Mouse (Mus musculus): ENCODE measurements around the gene Rnf111. TPM values are rescaled to one million over a fixed set of nuclear protein-coding genes. Genes with fewer than 3 reads are reported as not detected.

Gene Rnf111
- polyA plus RNA-seq, 1 experiment from 2014 or later, result 13.1 TPM

DNA sequence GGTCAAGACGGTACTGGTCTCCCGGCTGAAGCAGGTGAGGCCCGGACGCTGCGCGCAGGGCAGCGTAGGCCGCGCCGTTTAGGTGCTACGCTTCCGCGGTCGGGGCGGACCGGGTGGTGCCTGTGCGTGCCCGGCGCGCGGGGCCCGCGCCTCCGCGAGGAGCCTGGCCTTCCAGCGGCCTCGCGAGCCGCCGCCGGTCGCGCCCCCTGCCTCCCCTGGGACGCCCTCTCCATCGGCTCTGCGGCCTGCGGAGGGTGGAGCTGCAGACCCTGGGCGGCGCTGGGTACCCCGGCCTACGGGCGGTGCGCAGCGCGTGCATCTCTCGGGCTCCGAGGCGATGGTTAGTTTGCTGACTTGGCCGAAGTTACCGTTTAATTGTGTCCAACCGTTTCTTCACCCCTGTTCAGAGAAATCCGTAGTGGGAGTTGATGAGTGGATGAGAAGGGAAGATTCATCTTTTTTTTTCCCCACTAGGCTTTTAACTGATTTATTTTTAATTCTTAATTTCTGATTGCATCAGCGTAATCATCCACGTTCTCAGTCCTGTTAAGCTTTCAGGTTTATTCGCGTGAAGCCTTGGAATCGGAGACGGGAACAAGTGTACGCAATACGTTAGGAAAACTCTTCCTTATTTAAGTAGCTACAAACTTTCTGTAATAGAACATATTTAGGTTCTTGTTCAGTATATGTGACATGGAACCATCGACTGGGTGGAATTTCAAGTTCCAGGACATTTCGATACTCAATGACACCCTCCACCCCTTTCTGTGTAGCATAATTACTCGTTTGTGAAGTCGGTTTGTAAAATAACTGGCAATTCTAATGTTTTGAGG lies 39.7 kb upstream of the Rnf111 start:
- WGBS, result under 1% methylated on average over 64 of the region's 64 CpGs
- TF ChIP-seq CTCF (IDR thresholded peaks at IDR 0.05; ENCODE audit: low read depth), result no peak; the same call in 1 of the 2 replicates
- ATAC-seq, result peak; percentile 75

DNA sequence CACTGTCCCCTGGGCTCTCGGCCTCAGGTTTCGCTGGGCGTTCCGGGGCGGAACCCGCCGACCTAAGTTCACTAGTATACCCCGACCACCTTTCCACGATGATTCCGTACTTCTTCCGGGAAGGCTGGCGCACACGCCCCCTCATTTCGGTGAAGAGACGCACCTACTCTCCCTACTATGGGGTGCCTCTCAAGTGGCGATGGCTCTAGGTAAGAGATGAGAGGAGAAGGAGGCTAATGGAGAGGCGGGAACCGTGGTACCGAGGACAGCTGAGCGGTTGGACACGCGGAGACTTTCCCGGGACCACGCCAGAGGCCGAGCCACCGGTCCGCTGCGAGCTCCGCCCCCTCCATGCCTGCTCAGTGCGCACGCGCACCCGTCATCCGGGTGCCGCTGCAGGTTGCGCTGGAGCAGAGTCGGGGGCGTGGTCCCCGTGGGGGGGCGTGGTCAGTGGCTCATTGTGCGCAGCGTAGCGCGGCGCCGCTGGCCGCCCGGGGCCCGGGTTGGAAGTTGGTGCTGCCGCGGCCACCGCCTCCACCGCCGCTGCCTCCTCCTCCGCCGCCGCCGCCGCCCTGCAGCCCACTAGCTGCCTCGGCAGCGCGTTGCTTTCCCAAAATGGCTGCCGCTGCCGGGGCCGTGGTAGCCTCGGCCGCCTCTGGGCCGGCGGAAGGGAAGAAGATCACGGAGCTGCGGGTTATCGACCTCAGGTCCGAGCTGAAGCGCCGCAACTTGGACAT lies 38.9 kb upstream of the Rnf111 start, which contains the start of gene Sltm:
TSS of gene Sltm (plus strand) at position 450 of the 737 bp plus-strand sequence.
- Histone ChIP-seq H3K27ac (ENCODE audit: low read depth, low read length) (peak within 1 kb of the TSS; percentile 97), H3K4me3 (ENCODE audit: low read depth, low read length) (peak within 1 kb of the TSS; percentile 77), H3K4me1 (replicated peaks; ENCODE audit: control insufficient read depth, insufficient read depth, low read length) (no peaks in the 10 kb centered on the region; the same call in 1 of the 2 replicates), H3K9ac (ENCODE audit: low read depth, low read length) (peak within 1 kb of the TSS; percentile 92), H3K36me3 (ENCODE audit: control insufficient read depth, insufficient read depth) (no peaks in the 10 kb centered on the region; the same call in 1 of the 2 replicates), H3K9me3 (ENCODE audit: control insufficient read depth) (no peaks in the 10 kb centered on the region), H3K27me3 (replicated peaks; ENCODE audit: control insufficient read depth, insufficient read depth, low read length) (no peaks in the 10 kb centered on the region), H3K4me2 (replicated peaks; ENCODE audit: low read depth) (peak within 1 kb of the TSS; percentile 96)
- under 1% methylated on average over 72 of the region's 75 CpGs for WGBS
- ATAC-seq, result peak; percentile 97
- peak; percentile 2; the same call in 1 of the 2 replicates for TF ChIP-seq CTCF (IDR thresholded peaks at IDR 0.05; ENCODE audit: low read depth)

More for the DNA sequence above, 39.7 kb upstream of the Rnf111 start:
- H3K4me2 ChIP-seq (replicated peaks; ENCODE audit: low read depth), result peak overlapping the region; percentile 96
- peaks cover 5% of the 10 kb centered on the region for H3K36me3 ChIP-seq (ENCODE audit: control insufficient read depth, insufficient read depth)
- no peaks in the 10 kb centered on the region for H3K27me3 ChIP-seq (replicated peaks; ENCODE audit: control insufficient read depth, insufficient read depth, low read length)
- H3K9me3 ChIP-seq (ENCODE audit: control insufficient read depth), result no peaks in the 10 kb centered on the region
- H3K4me3 ChIP-seq (ENCODE audit: low read depth, low read length), result peak overlapping the region; percentile 77
- peak overlapping the region; percentile 92 for H3K9ac ChIP-seq (ENCODE audit: low read depth, low read length)
- H3K27ac ChIP-seq (ENCODE audit: low read depth, low read length), result peak overlapping the region; percentile 97
- no peaks in the 10 kb centered on the region; the same call in 1 of the 2 replicates for H3K4me1 ChIP-seq (replicated peaks; ENCODE audit: control insufficient read depth, insufficient read depth, low read length)

DNA sequence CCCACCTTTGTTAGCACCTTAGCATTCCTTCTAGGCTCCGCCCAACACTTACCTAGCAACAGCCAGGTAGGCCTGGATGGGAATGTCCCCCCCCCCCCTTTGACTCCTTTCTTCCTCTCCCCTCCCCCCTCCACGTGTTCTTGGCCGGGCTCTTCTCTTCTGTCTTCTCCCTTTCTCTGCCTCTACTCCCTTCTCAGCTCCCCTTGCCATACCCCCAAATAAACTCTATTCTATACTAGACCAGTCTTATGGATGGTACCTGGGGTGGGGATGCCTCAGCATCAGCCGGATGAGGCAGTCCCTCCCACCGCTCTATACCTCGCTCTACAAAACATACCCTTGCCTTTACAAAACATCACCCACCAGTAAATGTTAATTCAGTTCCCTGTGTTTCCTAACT lies 38.1 kb upstream of the Rnf111 start:
- TF ChIP-seq CTCF (IDR thresholded peaks at IDR 0.05; ENCODE audit: low read depth), result no peak
- WGBS, result 4% methylated on average over 6 of the region's 6 CpGs
- no peaks in the 10 kb centered on the region for H3K9me3 ChIP-seq (ENCODE audit: control insufficient read depth)
- no peak for ATAC-seq
- H3K27me3 ChIP-seq (replicated peaks; ENCODE audit: control insufficient read depth, insufficient read depth, low read length), result no peaks in the 10 kb centered on the region
- H3K9ac ChIP-seq (ENCODE audit: low read depth, low read length), result no peak overlapping the region; the same call in 1 of the 2 replicates
- no peak overlapping the region for H3K27ac ChIP-seq (ENCODE audit: low read depth, low read length)
- no peaks in the 10 kb centered on the region for H3K36me3 ChIP-seq (ENCODE audit: control insufficient read depth, insufficient read depth)
- H3K4me3 ChIP-seq (ENCODE audit: low read depth, low read length), result peak overlapping the region; percentile 77
- peak overlapping the region; percentile 96 for H3K4me2 ChIP-seq (replicated peaks; ENCODE audit: low read depth)
- no peaks in the 10 kb centered on the region; the same call in 1 of the 2 replicates for H3K4me1 ChIP-seq (replicated peaks; ENCODE audit: control insufficient read depth, insufficient read depth, low read length)

DNA sequence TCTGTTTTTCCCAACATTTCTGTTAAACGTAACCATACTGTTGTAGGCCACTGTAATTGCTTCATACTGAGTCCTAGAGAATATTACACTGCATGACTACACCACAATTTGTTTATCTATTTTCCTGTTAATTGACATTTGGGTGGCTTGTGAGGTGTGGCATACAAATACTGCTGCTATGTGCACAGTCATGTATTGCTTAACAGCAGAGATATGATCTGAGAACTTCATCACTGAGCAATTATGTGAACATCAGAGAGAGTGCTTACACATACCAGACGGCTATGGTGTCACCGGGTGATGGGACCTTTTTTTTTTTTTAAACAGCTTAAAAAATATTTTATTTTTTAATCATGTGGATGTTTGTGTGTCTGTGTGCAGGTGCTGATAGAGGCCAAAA lies 29.8 kb upstream of the Rnf111 start:
- Histone ChIP-seq H3K4me1 (replicated peaks; ENCODE audit: control insufficient read depth, insufficient read depth, low read length) (no peaks in the 10 kb centered on the region), H3K36me3 (ENCODE audit: control insufficient read depth, insufficient read depth) (no peaks in the 10 kb centered on the region), H3K27ac (ENCODE audit: low read depth, low read length) (no peak overlapping the region), H3K9ac (ENCODE audit: low read depth, low read length) (no peak overlapping the region), H3K27me3 (replicated peaks; ENCODE audit: control insufficient read depth, insufficient read depth, low read length) (no peaks in the 10 kb centered on the region), H3K9me3 (ENCODE audit: control insufficient read depth) (no peaks in the 10 kb centered on the region), H3K4me3 (ENCODE audit: low read depth, low read length) (no peak overlapping the region), H3K4me2 (replicated peaks; ENCODE audit: low read depth) (no peak overlapping the region)
- TF ChIP-seq CTCF (IDR thresholded peaks at IDR 0.05; ENCODE audit: low read depth), result no peak
- peak; percentile 56 for ATAC-seq
- 47% methylated on average over 3 of the region's 3 CpGs for WGBS

DNA sequence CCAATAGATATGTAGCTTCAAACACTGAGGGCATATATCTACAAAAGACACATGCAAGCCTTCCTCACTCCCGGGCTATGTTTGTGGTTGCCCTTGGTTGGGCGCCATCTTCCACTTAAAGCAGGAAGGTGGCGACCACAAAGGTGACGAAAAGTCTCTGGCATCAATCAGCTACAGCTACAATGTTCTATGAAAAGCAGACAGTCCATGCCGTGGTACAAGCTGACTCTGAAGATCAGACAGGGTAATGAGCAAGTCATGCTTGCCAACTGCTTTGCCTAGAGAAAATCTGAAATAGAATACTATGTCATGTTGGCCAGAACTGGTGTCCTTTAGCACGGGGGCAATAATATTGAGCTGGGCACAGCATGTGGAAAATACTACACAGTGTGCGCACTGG lies 20.8 kb upstream of the Rnf111 start:
- H3K27ac ChIP-seq (ENCODE audit: low read depth, low read length), result no peak overlapping the region
- H3K27me3 ChIP-seq (replicated peaks; ENCODE audit: control insufficient read depth, insufficient read depth, low read length), result no peaks in the 10 kb centered on the region
- ATAC-seq, result no peak
- H3K36me3 ChIP-seq (ENCODE audit: control insufficient read depth, insufficient read depth), result no peaks in the 10 kb centered on the region
- no peaks in the 10 kb centered on the region for H3K4me1 ChIP-seq (replicated peaks; ENCODE audit: control insufficient read depth, insufficient read depth, low read length)
- no peak overlapping the region for H3K4me2 ChIP-seq (replicated peaks; ENCODE audit: low read depth)
- no peaks in the 10 kb centered on the region for H3K9me3 ChIP-seq (ENCODE audit: control insufficient read depth)
- TF ChIP-seq CTCF (IDR thresholded peaks at IDR 0.05; ENCODE audit: low read depth), result no peak
- no peak overlapping the region for H3K9ac ChIP-seq (ENCODE audit: low read depth, low read length)
- H3K4me3 ChIP-seq (ENCODE audit: low read depth, low read length), result no peak overlapping the region
- WGBS, result 88% methylated on average over 7 of the region's 7 CpGs

DNA sequence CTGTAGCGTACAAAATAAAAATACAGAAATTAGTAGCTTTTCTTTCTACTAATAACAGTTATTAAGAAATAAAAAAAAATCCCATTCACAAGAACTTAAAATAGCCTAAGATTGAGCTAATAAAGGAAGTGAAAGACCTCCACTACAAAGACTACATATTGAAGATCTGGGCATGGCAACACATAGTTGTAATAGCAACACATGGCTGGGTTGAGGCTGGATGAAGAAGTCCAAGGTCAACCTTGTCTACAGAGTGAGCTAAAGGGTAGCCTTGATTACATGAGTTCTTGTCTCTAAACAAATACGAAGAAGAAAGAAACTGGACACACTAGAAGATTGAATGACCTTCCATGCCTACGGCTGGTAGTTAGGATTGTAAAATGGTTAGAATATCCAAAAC lies 20.3 kb upstream of the Rnf111 start:
- H3K36me3 ChIP-seq (ENCODE audit: control insufficient read depth, insufficient read depth), result no peaks in the 10 kb centered on the region
- no peak for ATAC-seq
- no peak for TF ChIP-seq CTCF (IDR thresholded peaks at IDR 0.05; ENCODE audit: low read depth)
- H3K4me1 ChIP-seq (replicated peaks; ENCODE audit: control insufficient read depth, insufficient read depth, low read length), result no peaks in the 10 kb centered on the region
- WGBS, result 94% methylated on average over 3 of the region's 3 CpGs
- no peaks in the 10 kb centered on the region for H3K27me3 ChIP-seq (replicated peaks; ENCODE audit: control insufficient read depth, insufficient read depth, low read length)
- no peaks in the 10 kb centered on the region for H3K9me3 ChIP-seq (ENCODE audit: control insufficient read depth)
- H3K9ac ChIP-seq (ENCODE audit: low read depth, low read length), result no peak overlapping the region
- H3K27ac ChIP-seq (ENCODE audit: low read depth, low read length), result no peak overlapping the region
- no peak overlapping the region for H3K4me2 ChIP-seq (replicated peaks; ENCODE audit: low read depth)
- H3K4me3 ChIP-seq (ENCODE audit: low read depth, low read length), result no peak overlapping the region

Data from intestine, postnatal 0 days (tissue).